Mouse (Mus musculus): Measurements from ENCODE around the gene Setd4.
"Not testable (repeated sequence)": the region's sequence is repeated elsewhere in the genome, so short reads cannot be mapped to it uniquely, and the experiment has no call there.

The Setd4 gene

DNA sequence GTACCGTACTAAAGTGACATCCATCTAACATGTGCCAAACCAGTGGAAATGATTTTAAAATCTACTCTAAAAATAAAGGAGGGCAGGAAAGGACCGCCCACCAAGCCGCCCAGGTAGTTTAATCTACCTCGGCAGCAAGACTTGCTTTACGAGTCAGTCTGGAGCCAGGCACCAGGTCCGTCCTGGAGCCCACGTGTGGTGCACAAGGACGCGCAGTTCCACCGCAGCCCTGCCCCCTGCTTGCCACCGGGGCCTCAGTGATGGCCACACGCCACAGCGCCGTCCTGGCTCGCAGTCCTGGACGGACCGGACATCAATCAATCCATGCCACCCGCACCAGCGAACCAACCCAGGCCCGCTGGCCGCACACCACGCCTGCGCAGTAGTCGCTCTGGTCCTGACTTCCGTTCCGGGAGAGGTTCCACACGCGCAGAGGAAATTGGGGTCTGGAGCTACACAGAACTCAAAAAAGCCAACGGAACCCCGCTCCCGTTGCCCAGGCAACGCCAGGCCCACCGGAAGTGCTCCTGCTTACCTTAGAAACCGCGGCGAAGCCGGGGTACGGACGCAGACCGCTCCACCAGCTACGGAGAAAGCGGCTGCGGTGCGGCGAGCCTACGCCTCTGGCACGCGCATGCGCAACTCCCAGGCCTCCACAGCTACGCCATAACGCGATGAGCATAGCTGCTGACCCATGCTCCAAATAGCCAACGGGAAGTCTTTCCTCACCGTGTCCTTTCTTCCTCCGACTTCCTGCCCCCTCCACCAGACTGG lies at the start of gene Setd4:
Gene Setd4 (minus strand): TSS at position 625 of the 774 bp plus-strand sequence.
- peak; percentile 90 for DNase-seq (ENCODE audit: low read depth)

DNA sequence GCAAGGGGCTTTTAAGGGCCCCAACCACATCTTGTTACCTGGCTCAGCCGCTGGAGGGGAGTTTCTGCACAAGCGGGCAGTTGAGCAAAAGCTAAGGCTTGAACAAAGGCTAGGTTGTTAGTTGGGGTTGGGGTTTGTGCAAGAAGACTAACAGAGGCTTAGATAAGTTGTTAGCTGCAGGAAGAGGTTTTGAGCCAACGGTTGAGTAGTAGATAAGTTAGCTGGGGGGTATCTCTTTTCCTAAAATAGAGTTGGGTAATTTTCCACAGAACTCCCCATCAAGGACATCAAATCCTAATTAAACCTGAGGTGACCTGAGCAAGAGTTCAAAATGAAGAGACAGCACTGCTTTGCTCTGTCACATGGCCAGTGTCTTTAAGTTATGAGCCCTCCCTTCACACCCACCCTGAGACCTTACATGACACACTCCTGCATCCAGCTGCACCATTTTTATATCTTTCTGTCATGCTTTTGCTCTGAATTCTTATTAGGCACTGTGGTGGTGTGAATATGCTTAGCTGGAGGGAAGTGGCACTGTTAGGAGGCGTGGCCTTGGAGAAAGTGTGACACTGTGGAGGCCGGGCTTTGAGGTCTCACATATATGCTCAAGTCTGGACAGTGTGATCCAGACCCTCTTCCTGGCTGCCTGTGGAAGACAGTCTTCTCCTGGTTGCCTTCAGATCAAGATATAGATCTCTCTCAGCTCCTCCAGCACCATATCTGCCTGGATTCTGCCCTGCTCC lies 44.7 kb upstream of the Setd4 start:
- DNase-seq (ENCODE audit: low read depth), result no peak

DNA sequence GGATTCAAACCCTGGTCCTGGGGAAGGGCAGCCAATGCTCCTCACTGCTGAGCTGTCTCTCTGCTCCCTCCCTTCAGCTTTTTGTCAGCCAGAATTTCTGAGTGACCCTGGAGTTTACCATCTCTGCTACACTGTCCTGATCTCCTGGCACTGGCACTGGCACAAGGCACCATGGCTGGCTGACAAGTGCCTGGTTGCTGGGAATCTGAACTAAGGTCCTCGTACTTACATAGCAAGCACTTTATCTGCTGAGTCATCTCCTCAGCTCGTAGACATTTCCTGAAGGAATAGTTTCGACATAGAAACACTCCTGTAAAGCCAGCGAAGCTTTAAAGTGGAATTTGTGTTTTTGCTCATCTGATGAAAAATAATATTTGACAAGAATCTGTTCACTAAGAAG lies 40.1 kb upstream of the Setd4 start:
- no peak for DNase-seq (ENCODE audit: low read depth)

DNA sequence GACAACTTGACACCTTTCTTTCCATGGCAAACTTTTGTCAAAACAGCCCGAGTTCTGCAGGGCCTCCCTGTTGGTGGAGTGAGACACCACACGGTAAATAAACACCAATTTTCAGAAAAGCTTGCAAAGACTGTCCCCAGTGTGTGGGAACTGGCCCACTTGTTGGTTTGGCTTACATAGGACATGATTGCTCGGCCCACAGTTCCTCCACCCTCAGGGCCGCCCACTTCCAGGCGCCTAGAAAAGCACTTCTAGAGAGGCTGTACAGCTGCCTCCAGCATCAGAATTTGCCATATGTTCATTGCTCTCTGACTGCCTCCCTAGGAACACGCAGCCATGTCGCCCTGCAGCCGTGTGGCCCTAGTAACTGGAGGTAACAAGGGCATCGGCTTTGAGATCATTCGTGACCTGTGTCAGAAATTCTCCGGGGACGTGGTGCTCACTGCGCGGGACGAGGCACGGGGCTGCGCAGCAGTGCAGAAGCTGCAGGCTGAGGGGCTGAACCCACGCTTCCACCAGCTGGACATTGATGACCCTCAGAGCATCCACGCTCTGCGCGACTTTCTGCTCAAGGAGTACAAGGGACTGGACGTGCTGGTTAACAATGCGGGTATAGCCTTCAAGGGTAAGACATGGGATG lies 24.0 kb upstream of the Setd4 start, which contains the start of gene Gm5678:
Gene Gm5678 (plus strand): TSS at position 337 of the 640 bp plus-strand sequence.
- no peak for DNase-seq (ENCODE audit: low read depth)

DNA sequence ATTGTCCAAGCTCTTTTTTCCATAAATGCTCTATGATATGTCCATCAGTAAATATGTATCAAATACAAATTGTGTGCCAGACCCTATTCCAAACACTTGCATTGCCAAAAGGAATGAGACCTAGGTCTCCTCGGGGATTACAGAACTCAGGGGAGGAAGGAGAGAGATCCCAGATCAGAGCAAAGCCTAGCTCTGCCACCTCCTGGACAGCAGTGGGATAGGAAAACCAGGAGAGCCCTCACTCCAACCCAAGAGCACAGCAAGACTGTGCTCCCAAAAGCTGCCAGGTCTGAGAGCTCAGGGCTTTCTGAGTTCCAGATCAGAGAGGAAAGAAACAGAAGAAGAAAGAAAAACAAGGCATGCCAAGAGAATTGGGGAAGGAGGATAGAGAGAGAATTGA lies 22.9 kb upstream of the Setd4 start:
- no peak for DNase-seq (ENCODE audit: low read depth)

DNA sequence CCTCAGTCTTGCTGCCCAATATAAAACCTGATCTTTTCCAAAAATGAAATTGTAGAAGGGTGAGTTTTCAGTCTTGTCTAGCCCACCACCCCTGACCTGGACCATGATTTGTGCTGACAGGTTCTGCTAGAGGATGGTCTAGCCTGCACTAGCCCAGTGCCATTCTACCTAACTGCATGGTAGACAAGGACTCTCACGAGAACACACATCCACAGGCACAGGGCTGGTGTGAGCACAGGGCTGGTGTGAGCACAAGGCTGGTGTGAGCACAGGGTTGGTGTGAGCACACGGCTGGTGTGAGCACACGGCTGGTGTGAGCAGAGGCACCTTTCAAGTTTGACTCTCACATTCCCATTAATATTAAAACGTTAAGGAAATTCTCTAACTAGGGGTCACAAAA lies 20.8 kb upstream of the Setd4 start:
- DNase-seq (ENCODE audit: low read depth), result no peak

DNA sequence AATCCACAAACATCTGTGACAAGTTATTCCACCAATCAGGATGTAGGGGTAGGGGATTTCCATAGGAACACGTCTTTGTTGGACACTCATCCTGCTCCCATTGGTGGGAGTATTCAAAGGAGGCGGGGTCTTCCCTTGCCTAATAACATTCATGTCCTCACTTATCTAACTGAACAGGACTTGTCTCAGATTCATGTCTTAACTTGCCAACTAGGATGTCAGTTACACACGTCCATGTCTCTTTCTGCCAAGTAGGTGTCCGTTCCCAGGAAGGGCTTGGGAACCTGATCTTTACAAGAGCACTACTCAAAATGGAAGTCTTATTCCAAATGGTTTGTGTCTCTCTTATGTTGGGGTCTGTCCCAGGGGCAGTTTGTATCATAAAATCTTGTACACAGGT lies 19.9 kb upstream of the Setd4 start:
- DNase-seq (ENCODE audit: low read depth), result not testable (repeated sequence)

DNA sequence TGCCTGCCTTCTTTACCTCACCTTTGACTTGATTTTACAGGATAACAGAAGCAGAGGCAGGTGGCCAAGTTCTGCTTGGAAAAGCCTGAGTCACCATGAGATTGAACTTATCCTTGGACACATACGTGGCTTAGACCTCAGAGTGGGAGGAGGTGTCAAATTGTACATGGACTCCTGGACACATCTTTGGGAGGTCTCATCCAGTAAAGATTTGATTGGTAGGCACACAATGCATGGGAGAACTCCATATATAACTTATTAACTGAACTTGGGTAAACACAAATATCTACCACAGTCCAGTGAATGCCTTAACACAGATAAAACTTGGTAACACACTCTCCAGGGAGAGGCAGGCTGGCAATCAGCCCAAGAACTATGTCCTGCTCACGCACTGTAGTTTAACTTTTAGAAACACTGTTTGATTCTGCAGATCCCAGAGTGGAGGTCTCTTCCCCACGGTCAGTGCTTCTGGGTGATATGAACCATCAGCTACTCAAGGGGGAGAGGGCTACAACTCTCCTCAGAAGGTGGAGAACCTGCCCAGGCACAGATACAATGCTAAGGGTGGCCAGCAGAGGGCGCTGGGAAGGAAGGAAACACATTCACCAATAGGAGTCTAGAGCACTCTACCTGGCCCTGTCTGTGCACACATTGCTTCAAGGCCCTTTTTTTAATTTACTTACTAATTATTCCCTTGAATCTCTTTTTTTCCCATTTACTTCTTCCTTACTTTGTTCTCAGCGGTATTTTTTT lies 11.4 kb upstream of the Setd4 start:
- DNase-seq (ENCODE audit: low read depth), result peak; percentile 84

DNA sequence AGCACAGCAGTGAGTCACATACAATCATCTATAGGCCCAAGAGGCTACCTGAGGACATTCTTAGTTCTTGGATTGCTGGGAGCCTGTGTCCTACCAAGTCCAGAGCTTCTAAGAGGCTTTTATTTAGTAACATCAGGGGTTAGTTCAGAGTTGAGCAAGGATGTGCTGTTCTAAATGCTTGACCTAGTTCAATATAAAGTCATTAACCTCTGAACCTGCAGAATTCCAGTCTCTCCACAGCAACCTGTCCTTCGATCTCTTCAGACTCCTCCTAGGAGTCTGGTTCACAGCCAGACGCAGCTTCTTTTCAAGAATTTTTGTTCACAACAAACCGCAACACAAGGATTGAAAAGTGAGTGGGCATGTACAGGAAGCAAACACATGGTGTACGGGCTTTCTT lies 7.1 kb upstream of the Setd4 start:
- DNase-seq (ENCODE audit: low read depth), result no peak

DNA sequence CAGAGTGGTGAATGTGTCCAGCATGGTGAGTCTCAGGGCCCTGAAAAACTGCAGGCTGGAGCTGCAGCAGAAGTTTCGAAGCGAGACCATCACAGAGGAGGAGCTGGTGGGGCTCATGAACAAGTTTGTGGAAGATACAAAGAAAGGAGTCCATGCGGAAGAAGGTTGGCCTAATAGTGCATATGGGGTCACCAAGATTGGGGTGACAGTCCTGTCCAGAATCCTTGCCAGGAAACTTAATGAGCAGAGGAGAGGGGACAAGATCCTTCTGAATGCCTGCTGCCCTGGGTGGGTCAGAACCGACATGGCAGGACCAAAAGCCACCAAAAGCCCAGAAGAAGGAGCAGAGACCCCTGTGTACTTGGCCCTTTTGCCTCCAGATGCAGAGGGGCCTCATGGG lies 5.9 kb upstream of the Setd4 start:
- no peak for DNase-seq (ENCODE audit: low read depth)

DNA sequence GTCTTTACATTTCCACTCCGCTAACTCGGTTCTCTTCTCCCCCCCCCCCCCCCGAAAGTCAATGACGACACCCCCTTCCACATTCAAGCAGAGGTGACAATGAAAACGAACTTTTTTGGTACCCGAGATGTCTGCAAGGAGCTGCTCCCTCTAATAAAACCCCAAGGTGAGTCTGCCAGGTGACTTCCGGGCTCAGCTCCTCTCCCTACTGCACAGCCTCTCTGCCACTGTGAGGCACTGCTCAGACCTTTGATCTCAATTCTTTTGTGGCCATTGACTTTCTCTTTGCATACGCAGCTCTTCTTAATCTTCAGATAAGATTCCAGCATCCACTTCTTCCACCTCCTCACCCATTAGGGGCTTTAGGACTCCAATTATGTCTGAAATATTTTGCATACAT lies 4.9 kb upstream of the Setd4 start:
- peak; percentile 62 for DNase-seq (ENCODE audit: low read depth)

DNA sequence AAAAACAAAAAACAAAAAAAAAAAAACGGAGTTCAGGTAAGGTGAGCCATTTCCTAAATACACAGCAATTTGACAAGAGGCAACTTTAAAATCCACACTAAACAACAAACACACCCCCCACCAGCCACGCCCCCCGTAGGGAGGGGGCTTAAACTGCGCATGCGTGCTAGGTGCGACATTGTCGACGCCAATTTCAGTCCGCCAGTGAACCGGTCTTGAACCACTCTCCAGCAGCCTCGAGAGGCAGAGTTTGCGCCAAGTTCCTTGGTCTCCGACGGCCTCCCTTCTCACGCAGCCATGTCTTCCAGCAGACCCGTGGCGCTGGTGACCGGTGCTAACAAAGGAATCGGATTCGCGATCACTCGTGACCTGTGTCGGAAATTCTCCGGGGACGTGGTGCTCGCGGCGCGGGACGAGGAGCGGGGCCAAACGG lies 3.8 kb upstream of the Setd4 start:
- DNase-seq (ENCODE audit: low read depth), result peak; percentile 95

DNA sequence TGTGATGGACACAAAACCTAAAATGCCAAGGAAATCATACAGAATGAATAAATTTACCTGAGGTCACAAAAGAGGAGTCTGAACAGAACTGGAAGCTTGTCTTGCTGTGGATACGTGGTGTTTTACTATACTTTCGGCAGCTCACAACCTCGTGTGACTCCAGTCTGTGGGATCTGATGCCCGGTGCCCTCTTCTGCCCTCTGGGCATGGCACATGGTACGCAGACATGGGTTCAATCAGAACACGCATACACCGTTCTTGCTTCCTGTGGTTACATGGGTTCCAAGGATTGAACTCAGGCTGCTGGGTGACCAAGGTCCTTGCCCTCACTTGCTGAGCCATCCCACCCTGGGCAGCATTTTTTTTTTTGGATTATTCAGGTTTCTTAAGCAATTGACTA lies 2.3 kb upstream of the Setd4 start:
- DNase-seq (ENCODE audit: low read depth), result peak; percentile 15

DNA sequence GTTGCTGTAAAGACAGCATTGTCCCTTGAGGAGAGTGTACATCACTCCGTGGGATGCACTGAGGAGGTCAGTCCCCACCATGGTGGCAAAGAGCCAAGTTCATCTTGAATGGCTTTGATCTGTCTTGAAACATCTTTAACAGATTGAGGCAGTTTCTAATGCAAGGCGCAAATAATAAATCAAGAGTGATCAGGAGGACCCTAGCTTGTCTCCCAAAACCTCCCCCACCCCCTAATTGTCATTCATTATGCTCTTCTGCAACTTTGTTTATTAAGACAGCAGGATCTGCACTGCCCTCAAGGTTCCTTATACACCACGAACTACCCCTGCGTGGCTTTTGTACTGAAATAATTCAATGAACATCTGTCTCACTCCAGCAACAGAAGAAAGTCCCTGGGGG lies 1.7 kb upstream of the Setd4 start, which contains the start of gene Cbr1:
Gene Cbr1 (plus strand): TSS at position 301 of the 400 bp plus-strand sequence.
- no peak for DNase-seq (ENCODE audit: low read depth)

DNA sequence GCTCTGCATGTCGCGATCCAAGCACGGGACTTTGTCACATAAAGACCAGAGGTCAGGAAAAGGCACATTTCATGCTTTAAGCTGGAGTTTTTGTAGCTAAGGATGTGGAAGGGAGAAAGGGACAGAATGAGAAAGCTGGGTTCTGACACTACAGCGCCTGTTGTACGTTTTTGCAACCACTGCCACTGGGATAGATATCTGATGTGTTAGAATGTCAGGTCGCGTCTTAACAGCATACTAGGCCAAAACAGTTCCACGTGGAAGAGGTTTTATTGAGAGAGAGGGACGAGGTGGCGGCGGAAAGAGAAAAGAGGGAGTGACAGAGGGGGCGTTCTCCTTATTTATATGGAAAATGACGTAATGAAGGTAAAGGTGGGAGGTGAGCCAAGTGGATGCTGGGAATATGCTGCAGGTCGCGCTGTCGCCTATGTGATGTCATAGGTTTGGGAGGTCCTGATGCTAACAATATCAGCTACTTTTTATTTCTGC lies 662 bp upstream of the Setd4 start:
- no peak for DNase-seq (ENCODE audit: low read depth)

DNA sequence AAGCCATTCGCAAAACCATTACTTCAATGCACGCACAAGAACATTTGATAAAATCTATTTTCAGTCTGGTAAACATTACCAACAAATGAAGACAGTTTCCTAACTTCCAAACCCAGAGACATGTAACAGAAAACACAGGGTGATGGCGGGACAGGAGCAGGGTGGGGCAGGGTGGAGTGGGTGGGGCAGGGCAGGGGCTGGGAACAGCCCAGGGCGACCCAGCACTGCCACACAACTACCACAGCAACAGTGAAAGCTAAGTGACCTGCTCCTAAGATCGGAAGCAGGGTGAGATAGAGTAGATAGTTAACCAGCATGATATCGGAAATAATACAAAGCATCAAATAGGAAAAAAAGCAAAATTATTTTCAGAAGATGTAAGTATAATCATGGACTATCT lies 4.4 kb downstream of the Setd4 start:
- DNase-seq (ENCODE audit: low read depth), result no peak

DNA sequence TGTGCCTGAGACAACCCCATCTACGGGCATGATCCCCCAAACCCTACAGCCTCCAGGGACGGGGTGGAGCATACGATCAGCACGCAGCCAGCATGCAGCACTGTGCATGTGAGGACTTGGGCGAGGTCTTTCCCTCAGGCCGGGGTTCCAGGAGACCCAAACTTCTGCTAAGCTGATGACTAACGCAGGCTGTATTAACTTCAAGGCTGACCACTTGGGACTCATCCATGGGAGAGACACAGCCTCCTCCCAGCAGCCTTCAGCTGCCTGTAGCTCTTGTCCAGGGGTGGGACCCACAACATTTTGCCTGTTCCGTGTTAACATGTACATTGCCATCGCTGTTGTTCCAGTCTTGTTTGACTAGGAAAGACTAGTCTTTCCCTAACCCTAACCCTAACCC lies 6.3 kb downstream of the Setd4 start:
- no peak for DNase-seq (ENCODE audit: low read depth)

DNA sequence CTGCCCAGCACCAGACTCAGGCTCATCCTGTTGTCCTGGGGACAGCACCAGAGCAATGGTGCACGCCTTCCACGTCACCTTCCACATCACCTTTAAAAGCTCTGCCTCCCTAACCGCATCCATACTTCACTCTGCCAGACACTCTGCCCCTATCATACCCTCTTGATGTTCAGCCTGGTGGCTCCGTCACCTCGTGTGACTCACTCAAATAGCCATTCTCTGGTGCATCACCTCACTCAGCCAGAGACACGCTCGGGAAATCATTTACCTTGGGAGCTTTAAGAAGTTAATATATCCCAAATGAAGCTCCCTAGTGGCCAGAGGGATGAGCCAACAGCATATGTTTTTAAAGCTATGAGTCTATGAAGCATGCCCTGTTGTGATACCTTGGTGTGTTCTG lies 7.1 kb downstream of the Setd4 start:
- DNase-seq (ENCODE audit: low read depth), result no peak

DNA sequence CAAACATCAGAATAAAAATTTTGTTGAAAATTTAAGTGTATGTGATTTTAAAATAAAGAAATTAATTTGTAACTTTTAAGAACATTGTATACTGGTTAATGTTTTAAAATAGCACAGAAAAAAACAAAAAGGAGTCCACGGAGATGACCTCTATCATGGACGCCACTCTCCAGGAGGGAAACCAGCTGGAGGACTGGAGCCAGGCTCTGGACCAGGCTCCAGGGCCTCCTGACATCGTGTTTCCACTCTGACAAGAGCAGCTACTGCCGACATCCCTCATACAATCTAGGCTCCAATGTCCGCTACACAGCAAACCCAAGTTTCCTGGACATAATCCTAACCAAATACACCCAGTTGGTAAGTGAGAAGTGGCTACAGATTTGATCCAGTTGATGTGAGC lies 8.1 kb downstream of the Setd4 start:
- no peak for DNase-seq (ENCODE audit: low read depth)

DNA sequence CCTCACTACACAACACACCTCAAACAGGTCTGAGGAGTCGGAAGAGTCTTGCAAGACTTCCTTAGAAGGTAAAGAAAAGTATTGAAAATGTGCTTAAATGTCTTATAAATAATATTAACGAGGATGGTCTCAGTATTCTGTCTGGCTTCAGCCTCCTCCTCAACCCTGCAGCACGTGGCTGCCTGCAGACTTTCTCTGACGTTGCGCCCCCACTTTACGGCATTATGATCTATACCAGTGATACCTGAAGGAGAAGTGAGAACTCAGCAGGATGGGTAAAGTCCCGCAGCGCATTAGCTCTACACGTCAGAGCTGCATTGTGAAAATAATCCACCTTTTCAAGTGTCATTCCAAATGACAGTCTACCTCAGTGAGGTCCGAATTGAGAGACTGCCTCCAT lies 9.4 kb downstream of the Setd4 start:
- DNase-seq (ENCODE audit: low read depth), result no peak

DNA sequence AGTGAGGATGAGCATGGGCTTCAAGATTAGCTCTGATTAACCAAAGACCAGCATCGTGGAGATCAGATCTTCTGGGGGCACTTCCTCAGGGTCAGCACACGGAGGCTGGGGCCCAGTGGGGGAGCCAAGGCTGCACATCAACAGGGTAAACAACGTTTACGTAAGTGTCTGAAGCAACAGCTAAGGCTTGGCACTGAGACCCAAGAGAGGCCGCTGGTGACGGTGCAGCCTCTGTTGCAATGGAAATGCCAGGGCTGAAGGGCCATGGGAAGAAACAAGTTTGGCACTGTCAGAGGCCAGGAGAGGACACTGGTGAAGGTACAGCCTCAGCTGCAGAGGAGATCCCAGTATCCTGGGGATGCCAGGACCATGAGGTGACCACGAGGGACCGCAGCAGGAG lies 10.5 kb downstream of the Setd4 start:
- DNase-seq (ENCODE audit: low read depth), result no peak

DNA sequence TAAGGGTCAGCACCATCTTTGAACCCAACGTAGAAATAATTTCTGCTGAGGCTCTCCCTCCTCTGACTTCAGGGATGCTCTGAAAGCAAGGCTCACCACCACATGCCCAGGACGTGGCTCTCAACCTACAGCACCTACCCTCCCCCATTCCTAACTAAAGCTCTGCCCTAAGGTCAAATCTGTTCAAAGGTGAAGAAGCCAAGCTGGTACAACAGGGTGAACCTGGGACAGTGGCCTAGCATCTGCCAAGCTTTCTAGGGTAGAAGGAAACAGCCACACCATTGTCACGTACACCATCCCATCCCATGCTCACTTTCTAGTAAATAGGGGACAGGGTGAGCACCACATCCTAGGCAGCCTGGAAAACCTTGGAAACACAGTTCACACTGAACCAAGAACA lies 11.2 kb downstream of the Setd4 start:
- DNase-seq (ENCODE audit: low read depth), result no peak
